Mouse (Mus musculus): ENCODE data around the gene Nit2. TPM values are rescaled to one million over a fixed set of nuclear protein-coding genes. Genes with fewer than 3 reads are reported as not detected.

Nit2 gene
- polyA plus RNA-seq, 1 experiment from 2014 or later: 45.8 TPM

GRCm38 (mm10) chr16:57162841-57163240, 4.3 kb downstream of the Nit2 start:
- Histone ChIP-seq H3K36me3 (peaks cover 29% of the 10 kb centered on the region), H3K9ac (no peak overlapping the region), H3K27ac (no peak overlapping the region), H3K9me3 (replicated peaks) (no peaks in the 10 kb centered on the region), H3K4me2 (no peak overlapping the region), H3K4me1 (replicated peaks) (peaks cover 4% of the 10 kb centered on the region; the same call in 1 of the 2 replicates), H3K27me3 (no peaks in the 10 kb centered on the region), H3K4me3 (no peak overlapping the region)
- WGBS: 91% methylated on average over 5 of the region's 5 CpGs
- no peak for ATAC-seq (replicated peaks; ENCODE audit: insufficient number of reproducible peaks, insufficient read depth, low FRiP score, low read depth)

- 0 out of 2 replicates have a peak, but pooled peaks have one; percentile 22 for ATAC-seq (replicated peaks; ENCODE audit: insufficient number of reproducible peaks, insufficient read depth, low FRiP score, low read depth)
- no peaks in the 10 kb centered on the region for H3K9me3 ChIP-seq (replicated peaks)
- no peaks in the 10 kb centered on the region for H3K27me3 ChIP-seq
- no peak overlapping the region for H3K4me2 ChIP-seq
- no peak overlapping the region for H3K27ac ChIP-seq
- H3K4me1 ChIP-seq (replicated peaks): no peaks in the 10 kb centered on the region
- H3K4me3 ChIP-seq: no peak overlapping the region
- 53% methylated on average over 7 of the region's 7 CpGs for WGBS
- H3K36me3 ChIP-seq: peaks cover 44% of the 10 kb centered on the region
- no peak overlapping the region for H3K9ac ChIP-seq
Observed at GRCm38 (mm10) chr16:57159835-57160234, 7.3 kb downstream of the Nit2 start.

GRCm38 (mm10) chr16:57157728-57158127, 9.4 kb downstream of the Nit2 start:
- H3K9me3 ChIP-seq (replicated peaks): no peaks in the 10 kb centered on the region
- H3K4me2 ChIP-seq: no peak overlapping the region
- no peak overlapping the region for H3K27ac ChIP-seq
- H3K36me3 ChIP-seq: peaks cover 53% of the 10 kb centered on the region
- no peak overlapping the region for H3K4me3 ChIP-seq
- H3K4me1 ChIP-seq (replicated peaks): no peaks in the 10 kb centered on the region
- no peak for ATAC-seq (replicated peaks; ENCODE audit: insufficient number of reproducible peaks, insufficient read depth, low FRiP score, low read depth)
- H3K27me3 ChIP-seq: no peaks in the 10 kb centered on the region
- 74% methylated on average over 4 of the region's 4 CpGs for WGBS
- H3K9ac ChIP-seq: no peak overlapping the region

DNA sequence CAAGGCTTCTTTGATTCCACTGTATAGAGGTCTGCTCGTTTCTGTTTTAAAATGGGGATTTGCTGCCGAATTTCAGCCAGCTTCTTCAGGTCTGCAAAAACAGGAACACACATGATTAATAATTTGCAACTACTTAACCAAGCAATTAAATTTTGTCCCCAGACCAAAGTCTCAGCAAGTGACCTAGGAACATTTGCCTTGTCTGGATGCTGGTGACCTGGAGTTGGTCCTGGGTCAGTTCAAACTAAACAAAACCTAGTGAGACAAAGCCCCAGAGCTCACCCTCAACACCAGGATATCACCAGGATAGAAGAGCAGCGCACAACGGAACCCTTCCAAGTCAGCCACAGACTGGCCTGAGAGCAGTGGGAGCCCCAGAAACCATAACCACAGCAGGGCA, 10.1 kb downstream of the Nit2 start:
- H3K4me3 ChIP-seq: no peak overlapping the region
- ATAC-seq (replicated peaks; ENCODE audit: insufficient number of reproducible peaks, insufficient read depth, low FRiP score, low read depth): no peak
- H3K27ac ChIP-seq: no peak overlapping the region
- 94% methylated on average over 4 of the region's 4 CpGs for WGBS
- no peaks in the 10 kb centered on the region for H3K9me3 ChIP-seq (replicated peaks)
- H3K4me2 ChIP-seq: no peak overlapping the region
- H3K9ac ChIP-seq: no peak overlapping the region
- H3K27me3 ChIP-seq: no peaks in the 10 kb centered on the region
- peaks cover 58% of the 10 kb centered on the region for H3K36me3 ChIP-seq
- no peaks in the 10 kb centered on the region for H3K4me1 ChIP-seq (replicated peaks)

- Histone ChIP-seq H3K4me1 (replicated peaks) (no peaks in the 10 kb centered on the region), H3K9me3 (replicated peaks) (no peaks in the 10 kb centered on the region), H3K4me3 (no peak overlapping the region), H3K36me3 (peaks cover 54% of the 10 kb centered on the region), H3K9ac (no peak overlapping the region), H3K27me3 (no peaks in the 10 kb centered on the region), H3K27ac (no peak overlapping the region), H3K4me2 (no peak overlapping the region)
- no peak for ATAC-seq (replicated peaks; ENCODE audit: insufficient number of reproducible peaks, insufficient read depth, low FRiP score, low read depth)
Observed at GRCm38 (mm10) chr16:57155899-57156298, 11.2 kb downstream of the Nit2 start.

DNA sequence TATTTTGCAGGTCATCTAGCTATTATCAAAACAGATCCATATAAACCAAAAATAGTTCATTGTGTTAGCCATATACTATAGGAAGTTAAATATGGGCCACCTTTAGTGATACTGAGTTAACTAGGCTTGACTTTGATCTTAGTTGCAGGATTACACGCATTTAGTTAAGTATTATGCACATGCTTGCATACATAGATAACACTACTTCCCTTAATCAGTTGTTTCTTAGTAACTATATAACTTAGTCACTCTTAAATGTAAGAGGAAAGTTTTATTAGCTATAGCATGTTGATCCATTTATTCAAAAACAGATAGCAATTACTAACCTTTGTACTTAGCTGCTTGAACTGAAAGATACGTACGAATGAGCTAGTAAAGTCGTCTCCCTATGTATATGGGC, 15.7 kb downstream of the Nit2 start:
- ATAC-seq (replicated peaks; ENCODE audit: insufficient number of reproducible peaks, insufficient read depth, low FRiP score, low read depth): no peak
- Histone ChIP-seq H3K4me3 (no peak overlapping the region), H3K27me3 (no peaks in the 10 kb centered on the region), H3K4me1 (replicated peaks) (no peaks in the 10 kb centered on the region), H3K36me3 (peaks cover 53% of the 10 kb centered on the region), H3K9me3 (replicated peaks) (no peaks in the 10 kb centered on the region), H3K4me2 (no peak overlapping the region), H3K9ac (no peak overlapping the region), H3K27ac (no peak overlapping the region)
- WGBS: 92% methylated on average over 4 of the region's 4 CpGs

GRCm38 (mm10) chr16:57144741-57145140, 22.4 kb downstream of the Nit2 start:
- no peak for ATAC-seq (replicated peaks; ENCODE audit: insufficient number of reproducible peaks, insufficient read depth, low FRiP score, low read depth)
- H3K36me3 ChIP-seq: peaks cover 49% of the 10 kb centered on the region
- 88% methylated on average over 5 of the region's 5 CpGs for WGBS
- H3K9me3 ChIP-seq (replicated peaks): no peaks in the 10 kb centered on the region
- no peak overlapping the region for H3K4me2 ChIP-seq
- no peaks in the 10 kb centered on the region for H3K4me1 ChIP-seq (replicated peaks)
- H3K4me3 ChIP-seq: no peak overlapping the region
- H3K27me3 ChIP-seq: no peaks in the 10 kb centered on the region
- no peak overlapping the region for H3K27ac ChIP-seq
- H3K9ac ChIP-seq: no peak overlapping the region

DNA sequence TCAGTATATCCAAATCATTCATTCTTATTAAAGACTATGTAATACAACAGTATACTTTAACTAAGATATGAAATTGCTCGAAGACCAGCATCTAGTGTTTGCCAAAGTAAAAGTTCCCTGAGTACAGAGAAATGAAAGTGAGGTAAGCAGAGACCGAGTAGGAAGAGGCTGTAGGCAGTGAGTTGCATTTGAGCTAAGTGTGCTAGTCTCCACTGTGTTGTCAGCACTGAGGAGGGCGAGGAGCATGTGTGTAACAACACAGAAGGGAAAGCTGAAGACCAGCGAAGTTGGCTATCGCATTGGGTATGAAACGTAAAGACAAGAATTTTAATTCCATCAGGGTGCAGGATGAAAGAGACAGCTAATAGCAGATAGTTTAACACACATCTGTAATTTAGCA, 33.5 kb downstream of the Nit2 start:
- Histone ChIP-seq H3K27me3 (no peaks in the 10 kb centered on the region), H3K4me3 (no peak overlapping the region), H3K27ac (no peak overlapping the region), H3K36me3 (peaks cover 32% of the 10 kb centered on the region), H3K4me2 (no peak overlapping the region), H3K9ac (no peak overlapping the region), H3K4me1 (replicated peaks) (peaks cover 4% of the 10 kb centered on the region; the same call in 1 of the 2 replicates), H3K9me3 (replicated peaks) (no peaks in the 10 kb centered on the region)
- ATAC-seq (replicated peaks; ENCODE audit: insufficient number of reproducible peaks, insufficient read depth, low FRiP score, low read depth): no peak
- 95% methylated on average over 6 of the region's 6 CpGs for WGBS

DNA sequence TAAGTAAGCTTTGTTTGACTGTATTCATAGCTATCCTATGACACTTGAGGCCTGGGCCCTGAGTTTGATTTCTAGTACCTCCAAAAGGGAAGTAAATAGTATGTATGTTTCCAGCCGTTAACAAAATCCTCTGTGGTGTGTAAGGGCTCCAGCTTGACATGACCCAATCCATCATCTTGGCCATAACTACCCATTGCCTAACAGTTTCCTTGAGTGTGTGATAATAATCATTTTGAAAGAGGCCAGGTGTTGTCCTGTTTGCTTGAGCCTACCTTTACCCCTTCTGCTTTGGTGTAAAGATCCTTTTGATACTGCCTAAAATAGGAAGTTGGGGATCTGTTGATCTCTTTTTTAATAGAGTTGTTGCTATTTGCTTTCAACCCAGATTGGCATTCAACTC, 34.8 kb downstream of the Nit2 start:
- WGBS: 53% methylated on average over 1 of the region's 1 CpGs
- no peak for ATAC-seq (replicated peaks; ENCODE audit: insufficient number of reproducible peaks, insufficient read depth, low FRiP score, low read depth)
- H3K27ac ChIP-seq: no peak overlapping the region

DNA sequence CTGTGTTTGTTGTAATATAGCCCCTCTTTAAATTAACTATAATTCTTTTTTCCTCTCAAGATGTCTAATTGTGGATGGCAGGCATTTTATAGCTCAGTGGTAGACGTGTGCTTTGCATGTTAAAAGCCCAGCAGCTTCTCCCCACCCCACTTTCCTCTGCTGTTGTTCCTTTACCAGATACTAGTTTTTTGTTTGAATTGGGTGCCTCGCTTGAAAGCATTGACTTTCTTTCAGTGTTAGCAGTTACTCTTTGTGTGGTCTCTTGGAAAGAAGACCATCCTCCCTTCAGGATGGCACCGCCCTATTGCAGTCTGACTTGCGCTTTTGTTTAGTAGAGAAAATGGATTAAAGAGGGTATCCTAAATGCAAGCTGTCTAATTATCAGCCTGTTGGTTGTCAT, 35.6 kb downstream of the Nit2 start:
- Histone ChIP-seq H3K27ac (no peak overlapping the region), H3K27me3 (no peaks in the 10 kb centered on the region), H3K4me2 (no peak overlapping the region), H3K4me1 (replicated peaks) (peaks cover 9% of the 10 kb centered on the region), H3K9ac (no peak overlapping the region), H3K9me3 (replicated peaks) (no peaks in the 10 kb centered on the region), H3K4me3 (no peak overlapping the region), H3K36me3 (peaks cover 19% of the 10 kb centered on the region)
- no peak for ATAC-seq (replicated peaks; ENCODE audit: insufficient number of reproducible peaks, insufficient read depth, low FRiP score, low read depth)
- WGBS: 83% methylated on average over 4 of the region's 4 CpGs

More for the DNA sequence above, 34.8 kb downstream of the Nit2 start:
- H3K4me2 ChIP-seq: no peak overlapping the region
- no peaks in the 10 kb centered on the region for H3K27me3 ChIP-seq
- no peaks in the 10 kb centered on the region for H3K9me3 ChIP-seq (replicated peaks)
- H3K36me3 ChIP-seq: peaks cover 25% of the 10 kb centered on the region
- H3K4me1 ChIP-seq (replicated peaks): peaks cover 9% of the 10 kb centered on the region
- H3K9ac ChIP-seq: no peak overlapping the region
- H3K4me3 ChIP-seq: no peak overlapping the region

DNA sequence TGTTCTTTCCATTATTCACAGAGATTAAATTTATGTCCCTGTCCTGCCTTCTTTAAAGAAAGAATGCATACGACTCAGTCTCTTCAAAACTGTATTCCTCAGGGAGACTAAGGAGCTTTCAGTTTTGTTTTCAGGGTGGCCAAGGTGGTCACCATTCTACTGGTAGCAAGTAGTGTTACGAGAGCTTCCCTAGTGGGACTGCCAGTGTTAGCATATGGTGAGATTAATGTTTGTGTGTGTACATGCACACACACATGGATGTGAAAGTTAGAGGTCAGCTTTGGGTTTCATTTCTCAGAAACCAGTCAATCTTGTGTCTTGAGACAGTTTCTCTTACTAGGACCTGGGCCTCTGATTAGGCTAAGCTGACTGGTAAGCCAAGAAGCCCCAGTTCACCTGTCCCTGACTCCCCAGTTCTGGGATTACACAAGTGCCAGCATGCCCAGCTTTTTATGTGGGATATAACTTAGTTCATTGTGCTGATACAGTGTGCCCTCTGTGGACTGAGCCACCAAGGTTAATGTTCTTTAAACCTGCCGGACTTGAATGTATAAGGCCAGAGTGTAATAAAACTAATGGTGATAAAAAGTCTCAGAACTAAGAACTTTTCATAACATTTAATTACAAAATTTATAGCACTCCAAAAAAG, 36.3 kb downstream of the Nit2 start:
- H3K27ac ChIP-seq: no peak overlapping the region
- peaks cover 12% of the 10 kb centered on the region for H3K4me1 ChIP-seq (replicated peaks)
- H3K36me3 ChIP-seq: peaks cover 12% of the 10 kb centered on the region
- H3K4me2 ChIP-seq: no peak overlapping the region
- WGBS: 82% methylated on average over 3 of the region's 3 CpGs
- no peak for ATAC-seq (replicated peaks; ENCODE audit: insufficient number of reproducible peaks, insufficient read depth, low FRiP score, low read depth)
- no peaks in the 10 kb centered on the region for H3K27me3 ChIP-seq
- H3K9ac ChIP-seq: no peak overlapping the region
- H3K4me3 ChIP-seq: no peak overlapping the region
- H3K9me3 ChIP-seq (replicated peaks): no peaks in the 10 kb centered on the region

DNA sequence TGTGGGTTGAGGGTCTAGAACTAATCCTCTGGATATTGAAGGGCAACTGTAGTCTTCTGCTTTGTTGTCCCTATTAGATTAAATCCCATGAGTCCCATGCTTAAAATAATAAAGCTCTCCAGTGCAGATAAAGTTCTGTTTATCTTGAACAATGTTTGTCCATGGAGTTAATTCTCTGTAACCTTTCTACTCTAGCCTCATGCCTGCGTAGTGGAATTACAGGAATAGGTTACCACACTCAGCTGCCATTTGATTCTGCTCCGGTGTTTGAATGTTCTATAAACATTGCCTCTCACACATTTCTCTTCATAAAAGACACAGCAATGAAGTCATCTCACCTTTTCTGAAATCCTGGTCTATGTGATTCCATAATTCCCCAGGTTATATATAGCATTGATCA, 39.3 kb downstream of the Nit2 start:
- Histone ChIP-seq H3K27ac (no peak overlapping the region), H3K9ac (no peak overlapping the region), H3K4me2 (no peak overlapping the region), H3K27me3 (no peaks in the 10 kb centered on the region), H3K36me3 (no peaks in the 10 kb centered on the region), H3K9me3 (replicated peaks) (no peaks in the 10 kb centered on the region), H3K4me1 (replicated peaks) (peaks cover 24% of the 10 kb centered on the region), H3K4me3 (no peak overlapping the region)
- 58% methylated on average over 2 of the region's 2 CpGs for WGBS
- no peak for ATAC-seq (replicated peaks; ENCODE audit: insufficient number of reproducible peaks, insufficient read depth, low FRiP score, low read depth)
